Mouse (Mus musculus) natural killer cell, adult 2 months (primary cell): ENCODE measurements around the gene Acvrl1.

Experiments used
- DNase-seq, 2 experiments: peaks; one replicate each; pipeline ENCODE4 v3.0.0; 2022; ENCODE audit warnings: low spot score in 2 of 2

Gene Acvrl1

GRCm38 (mm10) chr15:101191459-101192259, 63.3 kb downstream of the Acvrl1 start:
- DNase-seq, result no peak

- DNase-seq, result no peak
Observed at GRCm38 (mm10) chr15:101192260-101192640, 63.9 kb downstream of the Acvrl1 start.

- DNase-seq, result no peak
Observed at GRCm38 (mm10) chr15:101192651-101193050, 64.3 kb downstream of the Acvrl1 start.

GRCm38 (mm10) chr15:101193971-101194370, 65.6 kb downstream of the Acvrl1 start:
- no peak for DNase-seq
